ENCODE assay signal across 10 mouse cellular contexts in genomic region chr12:80440957-80441356, GRCm38 (mm10). TPM values are rescaled to one million over a fixed set of nuclear protein-coding genes. Genes with fewer than 3 reads are reported as not detected.
DNase-seq lines count a peak whose midpoint lies in the region; ATAC-seq and TF ChIP-seq lines count a peak whose summit lies in the region.
"Had no signal": no experiment of that assay in that cellular context is flagged by ENCODE, and none has a peak within 500 bp of the region (broad histone marks: within the 10 kb centered on the region; RNA-seq: fewer than 3 reads in every experiment).

No protein-coding gene starts in this region.

- H3K4me3 ChIP-seq in liver, postnatal 0 days (ENCODE audit: low read depth, low read length) = no peak overlapping the region
- no peak overlapping the region for H3K4me3 ChIP-seq in liver, embryonic 12.5 days
- no peak overlapping the region for H3K4me3 ChIP-seq in forebrain, postnatal 0 days (ENCODE audit: low read depth, low read length)
- H3K4me3 ChIP-seq: erythroblast, embryonic 14.5 days; heart, embryonic 13.5 days had no signal

- H3K27ac ChIP-seq in liver, postnatal 0 days (ENCODE audit: low read depth) = no peak overlapping the region
- no peak overlapping the region for H3K27ac ChIP-seq in liver, embryonic 12.5 days
- no peak overlapping the region for H3K27ac ChIP-seq in forebrain, postnatal 0 days (ENCODE audit: low read depth, low read length)
- H3K27ac ChIP-seq: heart, embryonic 13.5 days had no signal

- TF ChIP-seq CTCF in liver, postnatal 0 days (IDR thresholded peaks at IDR 0.05; ENCODE audit: low read depth) = peak; percentile 45
- no peak; the same call in 1 of the 2 replicates for TF ChIP-seq CTCF in forebrain, postnatal 0 days (IDR thresholded peaks at IDR 0.05; ENCODE audit: low read depth)

- peak; percentile 35 for DNase-seq in heart, adult 11 months
- no peak for DNase-seq in heart, adult 9 months (ENCODE audit: low spot score in 2 of 2)
- no peak for DNase-seq in liver, postnatal 0 days
- peak; percentile 24 for DNase-seq in MN1 (ENCODE audit: low spot score)
- DNase-seq in naive thymus-derived CD4-positive, alpha-beta T cell, adult 2 months (ENCODE audit: low read depth) = peak; percentile 47
- DNase-seq in forebrain, postnatal 0 days = no peak

- no peaks in the 10 kb centered on the region for H3K9me3 ChIP-seq in liver, postnatal 0 days (ENCODE audit: low read length)
- no peaks in the 10 kb centered on the region for H3K9me3 ChIP-seq in liver, embryonic 12.5 days (replicated peaks)
- no peaks in the 10 kb centered on the region for H3K9me3 ChIP-seq in forebrain, postnatal 0 days (ENCODE audit: low read length)
- H3K9me3 ChIP-seq: heart, embryonic 13.5 days had no signal

- H3K4me1 ChIP-seq in liver, postnatal 0 days (ENCODE audit: insufficient read depth) = 0 out of 2 replicates have a peak, but pooled peaks cover 4% of the 10 kb centered on the region
- peaks cover 8% of the 10 kb centered on the region for H3K4me1 ChIP-seq in liver, embryonic 12.5 days
- H3K4me1 ChIP-seq in forebrain, postnatal 0 days (ENCODE audit: insufficient read depth) = no peaks in the 10 kb centered on the region
- H3K4me1 ChIP-seq: heart, embryonic 13.5 days had no signal

- WGBS in liver, postnatal 0 days (ENCODE audit: insufficient replicate concordance) = 74% methylated on average over 2 of the region's 2 CpGs
- WGBS in liver, embryonic 12.5 days (ENCODE audit: insufficient replicate concordance) = 57% methylated on average over 2 of the region's 2 CpGs
- 75% methylated on average over 2 of the region's 2 CpGs for WGBS in forebrain, postnatal 0 days

- no peaks in the 10 kb centered on the region for H3K27me3 ChIP-seq in liver, postnatal 0 days (ENCODE audit: insufficient read depth, low read length)
- peaks cover 12% of the 10 kb centered on the region; the same call in 1 of the 2 replicates for H3K27me3 ChIP-seq in liver, embryonic 12.5 days (replicated peaks)
- no peaks in the 10 kb centered on the region for H3K27me3 ChIP-seq in forebrain, postnatal 0 days (ENCODE audit: insufficient read depth, low read length)

- H3K36me3 ChIP-seq in liver, postnatal 0 days (replicated peaks; ENCODE audit: insufficient read depth, low read length) = no peaks in the 10 kb centered on the region
- H3K36me3 ChIP-seq in liver, embryonic 12.5 days = no peaks in the 10 kb centered on the region
- H3K36me3 ChIP-seq in forebrain, postnatal 0 days (ENCODE audit: insufficient read depth) = no peaks in the 10 kb centered on the region
- H3K36me3 ChIP-seq: heart, embryonic 13.5 days had no signal

- no peak for TF ChIP-seq EP300 in liver, postnatal 0 days (IDR thresholded peaks at IDR 0.05; ENCODE audit: low read depth)

- H3K4me2 ChIP-seq in liver, postnatal 0 days (ENCODE audit: low read depth, low read length) = no peak overlapping the region
- H3K4me2 ChIP-seq in liver, embryonic 12.5 days = no peak overlapping the region
- H3K4me2 ChIP-seq in forebrain, postnatal 0 days (ENCODE audit: low read depth) = no peak overlapping the region
- H3K4me2 ChIP-seq: heart, embryonic 13.5 days had no signal

- no peak for ATAC-seq in liver, postnatal 0 days
- ATAC-seq in liver, embryonic 12.5 days = no peak
- ATAC-seq in activated CD4-positive, CD25-positive, alpha-beta regulatory T cell, adult 4 months = no peak
- ATAC-seq in forebrain, postnatal 0 days = no peak

- no peak overlapping the region for H3K9ac ChIP-seq in liver, postnatal 0 days (replicated peaks)
- no peak overlapping the region for H3K9ac ChIP-seq in liver, embryonic 12.5 days
- no peak overlapping the region for H3K9ac ChIP-seq in forebrain, postnatal 0 days
- H3K9ac ChIP-seq: heart, embryonic 13.5 days had no signal

RNA-seq across cellular contexts. Expression of gene Dcaf5, which starts 4.6 kb away (rescaled TPM):
- 3.3 and 3.9 TPM in 2 replicates for polyA plus RNA-seq in liver, postnatal 0 days (2015; fragmentation: Nextera tagmentation; extraction: Ambion mirVana)
- polyA plus RNA-seq in liver, embryonic 12.5 days (2016; fragmentation: Nextera tagmentation; extraction: Ambion mirVana) = 5.1 and 5.6 TPM in 2 replicates
- polyA plus RNA-seq in activated CD4-positive, CD25-positive, alpha-beta regulatory T cell, adult 4 months (2017; shearing (Covaris generic)) = 10 to 100 TPM; 14.9 to 19.0 TPM
- 55.3 and 59.6 TPM in 2 replicates for total RNA-seq in forebrain, postnatal 0 days (2014; rRNA removed)
- 14.3 and 16.8 TPM in 2 replicates for polyA plus RNA-seq in forebrain, postnatal 0 days (2015; fragmentation: Nextera tagmentation; extraction: Ambion mirVana)

RNA-seq across cellular contexts. Expression of gene Exd2, which starts 21.9 kb away (rescaled TPM):
- polyA plus RNA-seq in liver, postnatal 0 days (2015; fragmentation: Nextera tagmentation; extraction: Ambion mirVana) = 3.4 and 3.6 TPM in 2 replicates
- polyA plus RNA-seq in liver, embryonic 12.5 days (2016; fragmentation: Nextera tagmentation; extraction: Ambion mirVana) = 10.6 and 10.9 TPM in 2 replicates
- polyA plus RNA-seq in activated CD4-positive, CD25-positive, alpha-beta regulatory T cell, adult 4 months (2017; shearing (Covaris generic)) = 10 to 100 TPM; 17.3 to 20.2 TPM
- total RNA-seq in forebrain, postnatal 0 days (2014; rRNA removed) = 35.4 and 42.0 TPM in 2 replicates
- polyA plus RNA-seq in forebrain, postnatal 0 days (2015; fragmentation: Nextera tagmentation; extraction: Ambion mirVana) = 27.3 and 32.2 TPM in 2 replicates

Comparison
In these comparisons a context has a peak if more than half of its experiments do, and no peak if none do; other contexts are left out.
1. DNase-seq: peak in heart, adult 11 months (single experiment), MN1 (single experiment) and naive thymus-derived CD4-positive, alpha-beta T cell, adult 2 months (single experiment); none in heart, adult 9 months (0 of 2), liver, postnatal 0 days (single experiment) and forebrain, postnatal 0 days (single experiment).